Comparison of ENCODE assay signal across 8 mouse cellular contexts in genomic region chr11:70232546-70232945, GRCm38 (mm10). TPM values are rescaled to one million over a fixed set of nuclear protein-coding genes. Genes with fewer than 3 reads are reported as not detected.
A peak's percentile ranks its signal among the peaks of the same experiment; 100 is the strongest.
DNase-seq lines count a peak whose midpoint lies in the region; ATAC-seq lines count a peak whose summit lies in the region.

No protein-coding gene starts in this region.

- DNase-seq in heart, adult 11 months: peak; percentile 98
- no peak for DNase-seq in heart, adult 8-10 months (ENCODE audit: low spot score)
- peak; percentile 69 for DNase-seq in MN1 (ENCODE audit: low spot score)
- DNase-seq in embryonic facial prominence, embryonic 11.5 days (ENCODE audit: low spot score): peak; percentile 78
- peak; percentile 63 to 82 for DNase-seq in heart, postnatal 36 days
- DNase-seq in retina, embryonic 14.5 days (ENCODE audit: low spot score): peak; percentile 70
- no peak for DNase-seq in spleen, postnatal 10 days (ENCODE audit: low spot score in 2 of 2)

- H3K4me1 ChIP-seq in embryonic facial prominence, embryonic 11.5 days (ENCODE audit: control insufficient read depth, insufficient read depth, low read length): no peaks in the 10 kb centered on the region; the same call in 1 of the 2 replicates
- peaks cover 64% of the 10 kb centered on the region for H3K4me1 ChIP-seq in limb, embryonic 15.5 days

- 0 out of 2 replicates have a peak overlapping the region, but pooled peaks have one; percentile 13 for H3K27ac ChIP-seq in embryonic facial prominence, embryonic 11.5 days (replicated peaks; ENCODE audit: low read depth, low read length)
- H3K27ac ChIP-seq in limb, embryonic 15.5 days: peak overlapping the region; percentile 59

- H3K9me3 ChIP-seq in embryonic facial prominence, embryonic 11.5 days (replicated peaks; ENCODE audit: control insufficient read depth, low read length): no peaks in the 10 kb centered on the region
- H3K9me3 ChIP-seq in limb, embryonic 15.5 days: no peaks in the 10 kb centered on the region

- H3K36me3 ChIP-seq in embryonic facial prominence, embryonic 11.5 days (replicated peaks; ENCODE audit: control insufficient read depth, insufficient read depth, low read depth, low read length): no peaks in the 10 kb centered on the region
- H3K36me3 ChIP-seq in limb, embryonic 15.5 days: peaks cover 14% of the 10 kb centered on the region

- intact Hi-C loops in heart, postnatal 36 days (cut with DNase I): loop anchor here (10.0 kb wide), 2 partner anchors 412 to 818 kb away; partner anchors contain the start of genes Kdm6b, Rnf167 and Slc25a11

- no peak for ATAC-seq in embryonic facial prominence, embryonic 11.5 days (replicated peaks; ENCODE audit: insufficient number of reproducible peaks, low FRiP score, low TSS enrichment, low read depth)
- no peak for ATAC-seq in limb, embryonic 15.5 days (ENCODE audit: insufficient number of reproducible peaks, low FRiP score, low TSS enrichment, low read depth)

- peak overlapping the region; percentile 31 for H3K4me3 ChIP-seq in embryonic facial prominence, embryonic 11.5 days (ENCODE audit: low read depth, low read length)
- peak overlapping the region; percentile 44 for H3K4me3 ChIP-seq in limb, embryonic 15.5 days

- peak overlapping the region; percentile 70 for H3K9ac ChIP-seq in embryonic facial prominence, embryonic 11.5 days (replicated peaks; ENCODE audit: low read length)
- H3K9ac ChIP-seq in limb, embryonic 15.5 days: peak overlapping the region; percentile 17; the same call in 1 of the 2 replicates

- peaks cover 28% of the 10 kb centered on the region for H3K27me3 ChIP-seq in embryonic facial prominence, embryonic 11.5 days (ENCODE audit: control insufficient read depth, insufficient read depth, low read length)
- H3K27me3 ChIP-seq in limb, embryonic 15.5 days: peaks cover 29% of the 10 kb centered on the region

- peak overlapping the region; percentile 52 for H3K4me2 ChIP-seq in embryonic facial prominence, embryonic 11.5 days (ENCODE audit: low read depth, low read length)
- peak overlapping the region; percentile 51 for H3K4me2 ChIP-seq in limb, embryonic 15.5 days

- 7% methylated on average over 7 of the region's 10 CpGs for WGBS in embryonic facial prominence, embryonic 11.5 days
- WGBS in limb, embryonic 15.5 days: 4% methylated on average over 10 of the region's 10 CpGs

RNA-seq across cellular contexts. Expression of gene Bcl6b, which starts 2.9 kb away (rescaled TPM):
- 10 to 100 TPM in 3 of 4 experiments, 1 to 10 TPM in 1; 5.9 to 22.0 (median 17.3) TPM for total RNA-seq in heart, adult 8-10 months (2022)
- polyA plus RNA-seq in embryonic facial prominence, embryonic 11.5 days (2014; fragmentation: Nextera tagmentation; extraction: Ambion mirVana): 6.7 and 6.9 TPM in 2 replicates
- 10 to 100 TPM; 19.7 to 20.0 TPM for total RNA-seq in heart, postnatal 36 days (2021)
- 12.1 and 13.9 TPM in 2 replicates for polyA plus RNA-seq in limb, embryonic 15.5 days (2015; fragmentation: Nextera tagmentation; extraction: Ambion mirVana)

RNA-seq across cellular contexts. Expression of gene 0610010K14Rik, which starts 5.2 kb away (rescaled TPM):
- total RNA-seq in heart, adult 8-10 months (2022): 10 to 100 TPM; 22.2 to 31.6 (median 29.0) TPM
- 195 and 211 TPM in 2 replicates for polyA plus RNA-seq in embryonic facial prominence, embryonic 11.5 days (2014; fragmentation: Nextera tagmentation; extraction: Ambion mirVana)
- 10 to 100 TPM; 32.7 to 38.0 TPM for total RNA-seq in heart, postnatal 36 days (2021)
- 154 and 172 TPM in 2 replicates for polyA plus RNA-seq in limb, embryonic 15.5 days (2015; fragmentation: Nextera tagmentation; extraction: Ambion mirVana)

RNA-seq across cellular contexts. Expression of gene Gm21988, which starts 7.1 kb away (rescaled TPM):
- total RNA-seq in heart, adult 8-10 months (2022): 1 to 10 TPM; 1.2 to 2.7 (median 2.4) TPM
- 7.5 and 9.1 TPM in 2 replicates for polyA plus RNA-seq in embryonic facial prominence, embryonic 11.5 days (2014; fragmentation: Nextera tagmentation; extraction: Ambion mirVana)
- total RNA-seq in heart, postnatal 36 days (2021): 1 to 10 TPM; 2.1 to 3.3 TPM
- 12.1 TPM in 2 replicates for polyA plus RNA-seq in limb, embryonic 15.5 days (2015; fragmentation: Nextera tagmentation; extraction: Ambion mirVana)

RNA-seq across cellular contexts. Expression of gene Rnasek, which starts 7.1 kb away (rescaled TPM):
- 100 to 1,000 TPM in 2 of 4 experiments, 10 to 100 TPM in 2; 91.2 to 119 (median 96.3) TPM for total RNA-seq in heart, adult 8-10 months (2022)
- polyA plus RNA-seq in embryonic facial prominence, embryonic 11.5 days (2014; fragmentation: Nextera tagmentation; extraction: Ambion mirVana): 103 and 110 TPM in 2 replicates
- 100 to 1,000 TPM; 106 to 113 TPM for total RNA-seq in heart, postnatal 36 days (2021)
- polyA plus RNA-seq in limb, embryonic 15.5 days (2015; fragmentation: Nextera tagmentation; extraction: Ambion mirVana): 219 and 226 TPM in 2 replicates

RNA-seq across cellular contexts. Expression of gene Slc16a13, which starts 11.7 kb away (rescaled TPM):
- 1 to 10 TPM; 2.5 to 3.6 (median 3.4) TPM for total RNA-seq in heart, adult 8-10 months (2022)
- polyA plus RNA-seq in embryonic facial prominence, embryonic 11.5 days (2014; fragmentation: Nextera tagmentation; extraction: Ambion mirVana): 8.5 and 13.4 TPM in 2 replicates
- 1 to 10 TPM; 3.3 to 3.9 TPM for total RNA-seq in heart, postnatal 36 days (2021)
- 11.0 and 12.3 TPM in 2 replicates for polyA plus RNA-seq in limb, embryonic 15.5 days (2015; fragmentation: Nextera tagmentation; extraction: Ambion mirVana)

Comparison
In these comparisons a context has a peak if more than half of its experiments do, and no peak if none do; other contexts are left out.
1. DNase-seq: peak in heart, adult 11 months (single experiment), MN1 (single experiment), embryonic facial prominence, embryonic 11.5 days (single experiment), heart, postnatal 36 days (2 of 2) and retina, embryonic 14.5 days (single experiment); none in heart, adult 8-10 months (single experiment) and spleen, postnatal 10 days (0 of 2).